Mouse (Mus musculus): ENCODE measurements around the gene BC030870. TPM values are rescaled to one million over a fixed set of nuclear protein-coding genes. Genes with fewer than 3 reads are reported as not detected.

The BC030870 gene
- polyA plus RNA-seq, 1 experiment from 2014 or later: not detected

- no peak overlapping the region for H3K9ac ChIP-seq (ENCODE audit: low read depth, low read length)
- no peaks in the 10 kb centered on the region for H3K4me1 ChIP-seq (replicated peaks; ENCODE audit: control insufficient read depth, insufficient read depth, low read length)
- no peak overlapping the region for H3K27ac ChIP-seq (ENCODE audit: low read depth, low read length)
- H3K36me3 ChIP-seq (ENCODE audit: control insufficient read depth, insufficient read depth, low read length): no peaks in the 10 kb centered on the region
- ATAC-seq (ENCODE audit: low FRiP score) (no peak), DNase-seq (ENCODE audit: low spot score) (no peak)
- H3K9me3 ChIP-seq (ENCODE audit: control insufficient read depth, low read length): no peaks in the 10 kb centered on the region
- H3K27me3 ChIP-seq (ENCODE audit: control insufficient read depth, insufficient read depth, low read length): no peaks in the 10 kb centered on the region
- no peak overlapping the region for H3K4me3 ChIP-seq (ENCODE audit: low read depth, low read length)
- 84% methylated on average over 1 of the region's 1 CpGs for WGBS
- no peak overlapping the region for H3K4me2 ChIP-seq (replicated peaks; ENCODE audit: low read depth, low read length)
These were observed 3.3 kb downstream of the BC030870 start for GRCm38 (mm10) chr8:65126014-65126413.

GRCm38 (mm10) chr8:65112092-65112491, 17.3 kb downstream of the BC030870 start:
- DNase-seq (ENCODE audit: low spot score): no peak

GRCm38 (mm10) chr8:65110285-65110691, 19.1 kb downstream of the BC030870 start:
- Histone ChIP-seq H3K27ac (ENCODE audit: low read depth, low read length) (no peak overlapping the region), H3K4me3 (ENCODE audit: low read depth, low read length) (no peak overlapping the region), H3K4me1 (replicated peaks; ENCODE audit: control insufficient read depth, insufficient read depth, low read length) (no peaks in the 10 kb centered on the region), H3K9ac (ENCODE audit: low read depth, low read length) (no peak overlapping the region), H3K4me2 (replicated peaks; ENCODE audit: low read depth, low read length) (no peak overlapping the region), H3K9me3 (ENCODE audit: control insufficient read depth, low read length) (no peaks in the 10 kb centered on the region), H3K27me3 (ENCODE audit: control insufficient read depth, insufficient read depth, low read length) (no peaks in the 10 kb centered on the region), H3K36me3 (ENCODE audit: control insufficient read depth, insufficient read depth, low read length) (no peaks in the 10 kb centered on the region)
- WGBS: 46% methylated on average over 5 of the region's 5 CpGs
- ATAC-seq (ENCODE audit: low FRiP score) (peak; percentile 83), DNase-seq (ENCODE audit: low spot score) (peak; percentile 84)

More at GRCm38 (mm10) chr8:65112092-65112491, 17.3 kb downstream of the BC030870 start:
- ATAC-seq (ENCODE audit: low FRiP score): no peak
- Histone ChIP-seq H3K36me3 (ENCODE audit: control insufficient read depth, insufficient read depth, low read length) (no peaks in the 10 kb centered on the region), H3K4me1 (replicated peaks; ENCODE audit: control insufficient read depth, insufficient read depth, low read length) (no peaks in the 10 kb centered on the region), H3K4me2 (replicated peaks; ENCODE audit: low read depth, low read length) (no peak overlapping the region), H3K27me3 (ENCODE audit: control insufficient read depth, insufficient read depth, low read length) (no peaks in the 10 kb centered on the region), H3K9ac (ENCODE audit: low read depth, low read length) (no peak overlapping the region), H3K9me3 (ENCODE audit: control insufficient read depth, low read length) (no peaks in the 10 kb centered on the region), H3K4me3 (ENCODE audit: low read depth, low read length) (no peak overlapping the region), H3K27ac (ENCODE audit: low read depth, low read length) (no peak overlapping the region)
- 84% methylated on average over 6 of the region's 6 CpGs for WGBS

- Histone ChIP-seq H3K27me3 (ENCODE audit: control insufficient read depth, insufficient read depth, low read length) (no peaks in the 10 kb centered on the region), H3K4me1 (replicated peaks; ENCODE audit: control insufficient read depth, insufficient read depth, low read length) (no peaks in the 10 kb centered on the region), H3K4me2 (replicated peaks; ENCODE audit: low read depth, low read length) (no peak overlapping the region), H3K9me3 (ENCODE audit: control insufficient read depth, low read length) (no peaks in the 10 kb centered on the region), H3K27ac (ENCODE audit: low read depth, low read length) (no peak overlapping the region), H3K9ac (ENCODE audit: low read depth, low read length) (no peak overlapping the region), H3K36me3 (ENCODE audit: control insufficient read depth, insufficient read depth, low read length) (no peaks in the 10 kb centered on the region), H3K4me3 (ENCODE audit: low read depth, low read length) (no peak overlapping the region)
- 81% methylated on average over 6 of the region's 6 CpGs for WGBS
- no peak for ATAC-seq (ENCODE audit: low FRiP score)
- DNase-seq (ENCODE audit: low spot score): no peak
These were observed 20.4 kb downstream of the BC030870 start for GRCm38 (mm10) chr8:65108936-65109335.

- H3K27me3 ChIP-seq (ENCODE audit: control insufficient read depth, insufficient read depth, low read length): no peaks in the 10 kb centered on the region
- H3K4me2 ChIP-seq (replicated peaks; ENCODE audit: low read depth, low read length): no peak overlapping the region
- no peaks in the 10 kb centered on the region for H3K9me3 ChIP-seq (ENCODE audit: control insufficient read depth, low read length)
- H3K4me3 ChIP-seq (ENCODE audit: low read depth, low read length): no peak overlapping the region
- no peaks in the 10 kb centered on the region for H3K4me1 ChIP-seq (replicated peaks; ENCODE audit: control insufficient read depth, insufficient read depth, low read length)
- H3K36me3 ChIP-seq (ENCODE audit: control insufficient read depth, insufficient read depth, low read length): no peaks in the 10 kb centered on the region
- DNase-seq (ENCODE audit: low spot score) (no peak), ATAC-seq (ENCODE audit: low FRiP score) (no peak)
- 94% methylated on average over 25 of the region's 25 CpGs for whole genome bisulfite sequencing
- H3K27ac ChIP-seq (ENCODE audit: low read depth, low read length): no peak overlapping the region
- H3K9ac ChIP-seq (ENCODE audit: low read depth, low read length): no peak overlapping the region
These were observed 21.2 kb downstream of the BC030870 start for GRCm38 (mm10) chr8:65107936-65108718.

GRCm38 (mm10) chr8:65104041-65104440, 25.3 kb downstream of the BC030870 start:
- Histone ChIP-seq H3K9ac (ENCODE audit: low read depth, low read length) (no peak overlapping the region), H3K9me3 (ENCODE audit: control insufficient read depth, low read length) (no peaks in the 10 kb centered on the region), H3K4me2 (replicated peaks; ENCODE audit: low read depth, low read length) (no peak overlapping the region), H3K4me3 (ENCODE audit: low read depth, low read length) (no peak overlapping the region), H3K27me3 (ENCODE audit: control insufficient read depth, insufficient read depth, low read length) (no peaks in the 10 kb centered on the region), H3K36me3 (ENCODE audit: control insufficient read depth, insufficient read depth, low read length) (no peaks in the 10 kb centered on the region), H3K4me1 (replicated peaks; ENCODE audit: control insufficient read depth, insufficient read depth, low read length) (no peaks in the 10 kb centered on the region), H3K27ac (ENCODE audit: low read depth, low read length) (no peak overlapping the region)
- DNase-seq (ENCODE audit: low spot score) (no peak), ATAC-seq (ENCODE audit: low FRiP score) (no peak)
- 79% methylated on average over 4 of the region's 4 CpGs for WGBS

GRCm38 (mm10) chr8:65103632-65104031, 25.7 kb downstream of the BC030870 start:
- 86% methylated on average over 7 of the region's 7 CpGs for WGBS
- ATAC-seq (ENCODE audit: low FRiP score) (no peak), DNase-seq (ENCODE audit: low spot score) (no peak)
- H3K9ac ChIP-seq (ENCODE audit: low read depth, low read length): no peak overlapping the region
- no peaks in the 10 kb centered on the region for H3K4me1 ChIP-seq (replicated peaks; ENCODE audit: control insufficient read depth, insufficient read depth, low read length)
- no peak overlapping the region for H3K4me3 ChIP-seq (ENCODE audit: low read depth, low read length)
- H3K27me3 ChIP-seq (ENCODE audit: control insufficient read depth, insufficient read depth, low read length): no peaks in the 10 kb centered on the region
- no peak overlapping the region for H3K27ac ChIP-seq (ENCODE audit: low read depth, low read length)
- H3K36me3 ChIP-seq (ENCODE audit: control insufficient read depth, insufficient read depth, low read length): no peaks in the 10 kb centered on the region
- H3K4me2 ChIP-seq (replicated peaks; ENCODE audit: low read depth, low read length): no peak overlapping the region
- H3K9me3 ChIP-seq (ENCODE audit: control insufficient read depth, low read length): no peaks in the 10 kb centered on the region

GRCm38 (mm10) chr8:65099735-65100134, 29.6 kb downstream of the BC030870 start:
- Histone ChIP-seq H3K4me1 (replicated peaks; ENCODE audit: control insufficient read depth, insufficient read depth, low read length) (no peaks in the 10 kb centered on the region), H3K36me3 (ENCODE audit: control insufficient read depth, insufficient read depth, low read length) (no peaks in the 10 kb centered on the region), H3K9me3 (ENCODE audit: control insufficient read depth, low read length) (no peaks in the 10 kb centered on the region), H3K4me3 (ENCODE audit: low read depth, low read length) (no peak overlapping the region), H3K4me2 (replicated peaks; ENCODE audit: low read depth, low read length) (no peak overlapping the region), H3K27ac (ENCODE audit: low read depth, low read length) (no peak overlapping the region), H3K27me3 (ENCODE audit: control insufficient read depth, insufficient read depth, low read length) (no peaks in the 10 kb centered on the region), H3K9ac (ENCODE audit: low read depth, low read length) (no peak overlapping the region)
- WGBS: 60% methylated on average over 3 of the region's 3 CpGs
- DNase-seq (ENCODE audit: low spot score) (no peak), ATAC-seq (ENCODE audit: low FRiP score) (no peak)

- 84% methylated on average over 7 of the region's 7 CpGs for WGBS
- H3K9me3 ChIP-seq (ENCODE audit: control insufficient read depth, low read length): no peaks in the 10 kb centered on the region
- no peaks in the 10 kb centered on the region for H3K27me3 ChIP-seq (ENCODE audit: control insufficient read depth, insufficient read depth, low read length)
- H3K9ac ChIP-seq (ENCODE audit: low read depth, low read length): no peak overlapping the region
- DNase-seq (ENCODE audit: low spot score): no peak
- H3K36me3 ChIP-seq (ENCODE audit: control insufficient read depth, insufficient read depth, low read length): no peaks in the 10 kb centered on the region
- H3K4me2 ChIP-seq (replicated peaks; ENCODE audit: low read depth, low read length): no peak overlapping the region
- no peak overlapping the region for H3K27ac ChIP-seq (ENCODE audit: low read depth, low read length)
- H3K4me1 ChIP-seq (replicated peaks; ENCODE audit: control insufficient read depth, insufficient read depth, low read length): no peaks in the 10 kb centered on the region
- no peak overlapping the region for H3K4me3 ChIP-seq (ENCODE audit: low read depth, low read length)
- ATAC-seq (ENCODE audit: low FRiP score): no peak
These were observed 31.5 kb downstream of the BC030870 start for GRCm38 (mm10) chr8:65097760-65098415.

Measured in hindbrain, embryonic 11.5 days (tissue).